Mouse (Mus musculus) cerebellum, adult 2 months (tissue): Measurements from ENCODE around the gene Olfr49.

Experiments
- CTCF ChIP-seq: fragments of 200-500 bp; IDR thresholded peaks from 2 replicates; pipeline ENCODE4 v1.5.1; 2011; ENCODE audit warnings: low read depth, mild to moderate bottlenecking, control low read depth, low read length, moderate library complexity, borderline replicate concordance; ENCODE audit not compliant: insufficient read depth
- POLR2A ChIP-seq: fragments of 200-500 bp; IDR thresholded peaks from 2 replicates; pipeline ENCODE4 v1.6.1; 2011; ENCODE audit warnings: low read length, control low read depth, borderline replicate concordance; ENCODE audit not compliant: insufficient read depth

DNA sequence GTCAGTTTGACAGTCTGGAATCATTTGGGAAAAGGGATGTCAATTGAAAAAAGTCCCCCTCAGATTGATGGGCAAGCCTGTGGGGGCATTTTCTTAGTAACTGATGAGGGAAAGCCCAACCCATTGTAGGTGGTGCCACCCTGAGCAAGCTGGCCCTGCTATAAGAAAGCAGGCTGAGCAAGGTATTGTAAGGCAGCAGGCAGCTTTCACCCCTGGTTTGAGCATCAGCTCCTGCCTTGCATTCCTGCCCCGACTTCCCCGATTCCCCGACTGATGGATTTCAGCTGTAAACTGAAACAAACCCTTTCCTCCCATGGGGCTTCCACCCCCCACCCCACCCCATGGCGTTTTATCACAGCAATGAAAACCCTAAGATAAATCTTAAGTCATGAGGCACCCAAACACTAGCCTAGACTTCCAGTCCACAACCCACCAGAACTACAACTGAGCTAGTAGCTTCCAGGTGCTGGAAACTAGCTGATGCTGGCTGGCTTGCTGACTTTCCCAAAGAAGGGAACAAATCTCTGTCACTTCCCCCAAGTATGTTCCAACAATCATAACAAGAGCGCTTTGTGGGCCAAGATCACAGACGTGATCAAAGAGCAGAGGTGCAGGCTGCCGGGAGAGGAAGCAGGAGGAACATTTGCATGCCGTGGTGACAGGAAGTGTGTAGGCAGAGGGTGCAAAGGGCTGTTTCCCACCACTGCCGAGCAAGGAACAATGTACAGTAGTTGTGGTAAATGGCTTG lies 51.8 kb downstream of the Olfr49 start:
- no peak for TF ChIP-seq CTCF
- no peak for TF ChIP-seq POLR2A
